Mouse (Mus musculus) liver, postnatal 0 days (tissue): Measurements from ENCODE around the gene Raph1. TPM values are rescaled to one million over a fixed set of nuclear protein-coding genes. Genes with fewer than 3 reads are reported as not detected.

Source experiments
- ATAC-seq: fragments of 200-750 bp; cut with Nextera tagmentation; 2 replicates; pipeline ENCODE4 v1.8.0; 2017; ENCODE audit warnings: mild to moderate bottlenecking, moderate library complexity
- DNase-seq: peaks from one replicate; pipeline ENCODE4 v3.0.0-alpha.2; 2016
- H3K27ac ChIP-seq: fragments of 300-500 bp; sonication (generic); 2 replicates; pipeline ENCODE4 v1.5.1; 2014; ENCODE audit warnings: antibody characterized with exemption, moderate library complexity, mild to moderate bottlenecking, low read depth
- H3K27me3 ChIP-seq: fragments of 300-500 bp; sonication (generic); 2 replicates; pipeline ENCODE4 v1.6.1; 2014; ENCODE audit warnings: low read length, control low read depth, mixed read lengths; ENCODE audit not compliant: insufficient read depth
- H3K36me3 ChIP-seq: fragments of 300-500 bp; sonication (generic); replicated peaks from 2 replicates; pipeline ENCODE4 v1.6.1; 2014; ENCODE audit warnings: mild to moderate bottlenecking, control low read depth, low read length, moderate library complexity, mixed read lengths; ENCODE audit not compliant: insufficient read depth
- H3K4me1 ChIP-seq: fragments of 300-500 bp; sonication (generic); 2 replicates; pipeline ENCODE4 v1.6.1; 2014; ENCODE audit warnings: antibody characterized with exemption, mild to moderate bottlenecking, control low read depth; ENCODE audit not compliant: insufficient read depth
- H3K4me2 ChIP-seq: fragments of 300-500 bp; sonication (generic); 2 replicates; pipeline ENCODE4 v1.6.1; 2014; ENCODE audit warnings: low read depth, mild to moderate bottlenecking, low read length, moderate library complexity, mixed read lengths
- H3K4me3 ChIP-seq: fragments of 300-500 bp; sonication (generic); 2 replicates; pipeline ENCODE4 v1.5.1; 2014; ENCODE audit warnings: low read depth, low read length
- H3K9ac ChIP-seq: fragments of 300-500 bp; sonication (generic); replicated peaks from 2 replicates; pipeline ENCODE4 v1.6.1; 2014; ENCODE audit warnings: mild to moderate bottlenecking, moderate library complexity
- H3K9me3 ChIP-seq: fragments of 300-500 bp; sonication (generic); 2 replicates; pipeline ENCODE4 v1.6.1; 2016; ENCODE audit warnings: mild to moderate bottlenecking, control low read depth, low read length, mixed read lengths
- CTCF ChIP-seq: sonication (generic); IDR thresholded peaks from 2 replicates; pipeline ENCODE4 v1.5.1; 2016; ENCODE audit warnings: antibody characterized with exemption, low read depth
- EP300 ChIP-seq: IDR thresholded peaks from 2 replicates; pipeline ENCODE4 v1.6.1; 2016; ENCODE audit warnings: antibody characterized with exemption, low read depth, mild to moderate bottlenecking
- WGBS: fragments of 180-500 bp; shearing (Covaris S2); extraction: QIAGEN DNeasy Blood & Tissue Kit; methylation state at CpG from one replicate; pipeline ENCODE4 v1.1.7; 2014; ENCODE audit not compliant: insufficient replicate concordance; 5-methylcytosine and 5-hydroxymethylcytosine counted together
- polyA plus RNA-seq: library from polyadenylated mRNA; unstranded; fragments of >200 nt; fragmentation: Nextera tagmentation; extraction: Ambion mirVana; gene quantifications from 2 replicates; pipeline ENCODE4 v1.2.1, GENCODE M21; 2015

The Raph1 gene
- polyA plus RNA-seq, 1 experiment from 2014 or later = 16.9 TPM

- Histone ChIP-seq H3K4me1 (0 out of 2 replicates have a peak, but pooled peaks cover 2% of the 10 kb centered on the region), H3K27me3 (no peaks in the 10 kb centered on the region), H3K9me3 (no peaks in the 10 kb centered on the region), H3K36me3 (peaks cover 56% of the 10 kb centered on the region), H3K27ac (no peak overlapping the region), H3K9ac (no peak overlapping the region), H3K4me3 (no peak overlapping the region), H3K4me2 (no peak overlapping the region)
- no peak for ATAC-seq
- 58% methylated on average over 5 of the region's 5 CpGs for WGBS
- TF ChIP-seq EP300 (no peak), CTCF (no peak)
- DNase-seq = no peak
These were observed 74.5 kb downstream of the Raph1 start for GRCm38 (mm10) chr1:60492404-60492803.

GRCm38 (mm10) chr1:60490510-60490909 is 76.4 kb downstream of the Raph1 start:
- ATAC-seq (no peak), DNase-seq (no peak)
- 70% methylated on average over 4 of the region's 4 CpGs for WGBS
- Histone ChIP-seq H3K4me1 (0 out of 2 replicates have a peak, but pooled peaks cover 2% of the 10 kb centered on the region), H3K9me3 (no peaks in the 10 kb centered on the region), H3K36me3 (peaks cover 60% of the 10 kb centered on the region), H3K4me2 (no peak overlapping the region), H3K9ac (no peak overlapping the region), H3K27ac (no peak overlapping the region), H3K27me3 (no peaks in the 10 kb centered on the region), H3K4me3 (no peak overlapping the region)
- TF ChIP-seq CTCF (no peak), EP300 (no peak)

GRCm38 (mm10) chr1:60489660-60490059 is 77.2 kb downstream of the Raph1 start:
- H3K36me3 ChIP-seq = peaks cover 54% of the 10 kb centered on the region
- WGBS = 86% methylated on average over 2 of the region's 2 CpGs

GRCm38 (mm10) chr1:60488635-60489034 is 78.3 kb downstream of the Raph1 start:
- 83% methylated on average over 8 of the region's 8 CpGs for WGBS
- Histone ChIP-seq H3K27ac (no peak overlapping the region), H3K9ac (no peak overlapping the region), H3K36me3 (peaks cover 47% of the 10 kb centered on the region), H3K4me3 (no peak overlapping the region), H3K4me2 (no peak overlapping the region), H3K9me3 (no peaks in the 10 kb centered on the region), H3K4me1 (0 out of 2 replicates have a peak, but pooled peaks cover 2% of the 10 kb centered on the region), H3K27me3 (no peaks in the 10 kb centered on the region)
- no peak for TF ChIP-seq EP300
- no peak for TF ChIP-seq CTCF
- ATAC-seq (no peak), DNase-seq (no peak)

More at GRCm38 (mm10) chr1:60489660-60490059, 77.2 kb downstream of the Raph1 start:
- Histone ChIP-seq H3K4me2 (no peak overlapping the region), H3K27me3 (no peaks in the 10 kb centered on the region), H3K9me3 (no peaks in the 10 kb centered on the region), H3K4me1 (0 out of 2 replicates have a peak, but pooled peaks cover 2% of the 10 kb centered on the region), H3K4me3 (no peak overlapping the region), H3K9ac (no peak overlapping the region), H3K27ac (no peak overlapping the region)
- no peak for TF ChIP-seq CTCF
- ATAC-seq (no peak), DNase-seq (no peak)

- peaks cover 29% of the 10 kb centered on the region for H3K36me3 ChIP-seq
- no peak overlapping the region for H3K27ac ChIP-seq
- no peaks in the 10 kb centered on the region for H3K4me1 ChIP-seq
- no peak for ATAC-seq
- no peaks in the 10 kb centered on the region for H3K9me3 ChIP-seq
- H3K27me3 ChIP-seq = no peaks in the 10 kb centered on the region
- H3K4me3 ChIP-seq = no peak overlapping the region
- TF ChIP-seq EP300 (no peak), CTCF (no peak)
- H3K9ac ChIP-seq = no peak overlapping the region
- no peak overlapping the region for H3K4me2 ChIP-seq
- WGBS = 64% methylated on average over 3 of the region's 3 CpGs
- DNase-seq = no peak
These were observed 81.3 kb downstream of the Raph1 start for GRCm38 (mm10) chr1:60485649-60486048.

GRCm38 (mm10) chr1:60482881-60483280 is 84.0 kb downstream of the Raph1 start:
- Histone ChIP-seq H3K9ac (no peak overlapping the region), H3K4me2 (no peak overlapping the region), H3K9me3 (no peaks in the 10 kb centered on the region), H3K27ac (no peak overlapping the region), H3K27me3 (no peaks in the 10 kb centered on the region), H3K4me3 (no peak overlapping the region), H3K4me1 (no peaks in the 10 kb centered on the region), H3K36me3 (peaks cover 15% of the 10 kb centered on the region; the same call in 1 of the 2 replicates)
- WGBS = 79% methylated on average over 1 of the region's 1 CpGs
- TF ChIP-seq EP300 (no peak), CTCF (no peak)
- ATAC-seq (no peak), DNase-seq (no peak)

- ATAC-seq = no peak
- TF ChIP-seq EP300 (no peak), CTCF (no peak)
- H3K4me1 ChIP-seq = no peaks in the 10 kb centered on the region
- no peak overlapping the region for H3K4me3 ChIP-seq
- H3K9ac ChIP-seq = no peak overlapping the region
- no peak overlapping the region for H3K4me2 ChIP-seq
- H3K36me3 ChIP-seq = peaks cover 7% of the 10 kb centered on the region; the same call in 1 of the 2 replicates
- no peak overlapping the region for H3K27ac ChIP-seq
- no peak for DNase-seq
- WGBS = 57% methylated on average over 1 of the region's 1 CpGs
- no peaks in the 10 kb centered on the region for H3K27me3 ChIP-seq
- no peaks in the 10 kb centered on the region for H3K9me3 ChIP-seq
These were observed 85.3 kb downstream of the Raph1 start for GRCm38 (mm10) chr1:60481561-60481960.
